Mouse (Mus musculus) induced T-regulatory cell, adult 2 months (primary cell): ENCODE measurements around the gene Pde8a.
"Not testable (repeated sequence)": the region's sequence is repeated elsewhere in the genome, so short reads cannot be mapped to it uniquely, and the experiment has no call there.

Experiments used
- DNase-seq: peaks from one replicate; pipeline ENCODE4 v3.0.0-alpha.2; 2012; ENCODE audit warnings: low read depth

The Pde8a gene

DNA sequence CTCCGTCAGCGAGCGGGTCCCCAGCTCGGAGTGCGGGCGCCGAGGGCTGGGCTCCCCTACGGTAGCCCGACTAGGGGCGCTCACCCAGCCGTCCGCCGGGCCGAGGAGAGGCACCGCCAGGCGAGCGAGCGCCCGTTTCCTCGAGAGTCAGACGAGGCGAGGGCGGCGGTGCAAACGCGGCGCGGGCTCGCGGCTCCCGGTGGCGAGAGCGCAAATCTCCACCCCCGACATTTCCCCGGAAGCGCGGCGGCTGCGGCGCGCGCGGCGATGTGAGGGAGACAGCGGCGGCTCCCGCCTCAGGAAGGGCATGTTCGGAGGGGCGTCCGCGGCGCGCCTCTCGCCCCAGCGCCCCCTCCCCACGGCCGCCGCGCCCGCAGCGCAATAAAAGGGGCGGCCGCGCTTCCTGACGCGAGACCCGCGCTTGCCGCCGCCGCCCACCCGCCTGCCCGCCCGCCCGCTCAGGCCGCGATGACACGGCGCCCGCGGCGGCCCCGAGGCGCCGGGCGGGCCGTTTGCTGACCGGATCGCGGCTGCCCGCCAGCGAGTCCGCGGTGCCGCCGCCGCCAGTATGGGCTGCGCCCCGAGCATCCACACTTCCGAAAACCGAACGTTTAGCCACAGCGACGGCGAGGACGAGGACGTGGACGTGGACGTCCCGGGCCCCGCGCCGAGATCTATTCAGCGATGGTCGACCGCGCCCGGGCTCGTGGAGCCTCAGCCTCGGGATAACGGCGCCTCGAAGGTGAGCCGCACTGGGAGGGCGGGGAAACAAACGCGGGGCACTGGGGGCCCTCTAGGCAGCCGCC, at the start of gene Pde8a:
Gene Pde8a (plus strand): TSS at position 250 of the 806 bp plus-strand sequence.
- DNase-seq, result peak; percentile 84

GRCm38 (mm10) chr7:81164411-81164810, 49.0 kb upstream of the Pde8a start:
- DNase-seq, result no peak

DNA sequence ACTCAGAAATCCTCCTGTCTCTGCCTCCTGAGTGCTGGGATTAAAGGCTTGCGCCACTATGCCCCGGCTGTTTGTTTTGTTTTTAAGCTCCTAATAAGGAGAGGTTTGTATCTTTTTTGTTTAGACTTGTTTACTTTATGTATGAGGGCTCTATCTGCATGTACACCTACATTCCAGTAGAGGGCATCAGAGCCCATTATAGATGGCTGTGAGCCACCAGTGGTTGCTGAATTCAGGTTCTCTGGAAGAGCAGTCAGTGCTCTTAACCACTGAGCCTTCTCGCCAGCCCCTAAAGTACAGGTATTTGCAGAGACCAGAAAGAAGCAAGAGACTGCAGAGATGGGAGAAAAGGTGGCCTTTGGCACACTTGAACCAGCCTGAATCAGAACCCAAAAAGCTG, 46.3 kb upstream of the Pde8a start:
- DNase-seq, result peak; percentile 73

GRCm38 (mm10) chr7:81169351-81169750, 44.0 kb upstream of the Pde8a start:
- no peak for DNase-seq

GRCm38 (mm10) chr7:81173931-81174330, 39.5 kb upstream of the Pde8a start:
- no peak for DNase-seq

DNA sequence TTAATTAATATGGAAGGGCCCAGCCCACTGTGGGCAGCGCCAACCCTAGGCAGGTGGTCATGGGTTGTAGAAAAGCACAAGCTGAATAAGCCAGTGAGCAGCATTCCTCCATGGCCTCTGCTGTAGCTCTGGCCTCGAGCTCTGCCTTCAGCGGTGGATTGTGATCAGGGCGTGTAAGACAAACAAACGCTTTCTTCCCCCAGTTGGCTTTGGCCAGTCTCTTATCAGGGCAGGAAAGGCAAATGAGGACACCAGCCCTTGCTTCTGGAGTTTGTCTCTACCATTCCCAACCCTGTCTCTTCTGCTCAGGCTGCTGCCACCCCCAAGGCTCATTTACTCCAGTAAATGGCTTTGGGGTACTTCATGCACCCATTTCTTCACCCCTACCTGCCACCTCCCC, 38.7 kb upstream of the Pde8a start:
- DNase-seq, result no peak

GRCm38 (mm10) chr7:81176187-81176769, 37.1 kb upstream of the Pde8a start:
- no peak for DNase-seq

DNA sequence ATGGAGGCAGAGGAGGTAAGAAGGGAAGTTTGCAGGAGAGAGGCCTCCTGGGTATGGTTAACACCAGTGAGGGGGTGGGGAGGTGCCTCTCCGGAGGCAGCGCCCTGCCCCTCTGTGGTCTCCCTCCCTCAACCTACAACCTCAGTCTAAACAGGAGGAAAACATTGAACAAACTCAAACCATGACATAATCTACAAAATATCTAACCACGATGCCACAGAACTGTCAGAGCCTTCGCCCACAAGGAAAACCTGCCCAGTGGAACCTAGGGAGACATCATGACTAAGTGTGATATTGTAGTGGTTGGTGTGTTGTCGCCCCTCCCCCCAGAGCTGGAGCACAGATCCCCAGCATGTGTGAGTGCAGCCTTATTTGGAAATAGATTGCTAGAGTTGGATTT, 33.9 kb upstream of the Pde8a start:
- DNase-seq, result peak; percentile 60

GRCm38 (mm10) chr7:81182492-81183175, 30.8 kb upstream of the Pde8a start:
- DNase-seq, result no peak

- DNase-seq, result no peak
These were observed 30.2 kb upstream of the Pde8a start for GRCm38 (mm10) chr7:81183181-81183580.

GRCm38 (mm10) chr7:81184136-81184535, 29.3 kb upstream of the Pde8a start:
- DNase-seq, result no peak

DNA sequence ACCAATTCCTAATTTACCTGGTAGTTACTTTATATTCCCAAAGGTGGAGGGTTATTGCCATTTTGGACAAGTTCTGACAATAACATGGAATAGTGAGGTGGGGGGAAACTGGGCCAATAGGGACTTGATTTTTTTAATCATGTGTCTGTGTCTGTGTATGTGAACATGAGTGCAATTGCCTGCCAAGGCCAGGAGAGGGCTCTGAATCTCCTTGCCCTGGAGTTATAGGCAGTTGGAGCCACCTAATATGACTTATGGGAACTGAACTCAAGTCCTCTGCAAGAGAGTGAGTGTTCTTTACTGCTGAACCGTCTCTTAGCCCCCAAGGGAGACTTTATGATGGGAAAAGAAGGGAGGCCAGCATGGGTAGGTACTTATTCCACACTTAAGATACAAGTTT, 28.7 kb upstream of the Pde8a start:
- no peak for DNase-seq

DNA sequence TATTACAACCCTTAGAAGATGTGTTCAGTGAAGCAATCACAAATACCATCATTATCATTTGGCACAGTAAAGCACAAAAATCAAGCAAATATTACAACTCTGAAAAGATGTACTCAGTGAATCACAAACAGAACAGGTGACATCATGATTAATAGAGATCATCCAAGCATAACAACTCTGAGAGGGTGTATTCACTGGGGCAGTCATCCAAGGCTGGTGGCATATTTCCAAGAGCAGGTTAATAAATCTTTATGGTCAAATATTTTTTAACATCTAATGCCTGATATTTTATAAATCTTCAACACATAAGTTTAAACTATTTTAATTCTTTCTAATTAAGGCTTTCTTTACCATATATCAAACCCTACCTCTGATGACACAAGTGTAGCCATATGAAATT, 27.4 kb upstream of the Pde8a start:
- not testable (repeated sequence) for DNase-seq

DNA sequence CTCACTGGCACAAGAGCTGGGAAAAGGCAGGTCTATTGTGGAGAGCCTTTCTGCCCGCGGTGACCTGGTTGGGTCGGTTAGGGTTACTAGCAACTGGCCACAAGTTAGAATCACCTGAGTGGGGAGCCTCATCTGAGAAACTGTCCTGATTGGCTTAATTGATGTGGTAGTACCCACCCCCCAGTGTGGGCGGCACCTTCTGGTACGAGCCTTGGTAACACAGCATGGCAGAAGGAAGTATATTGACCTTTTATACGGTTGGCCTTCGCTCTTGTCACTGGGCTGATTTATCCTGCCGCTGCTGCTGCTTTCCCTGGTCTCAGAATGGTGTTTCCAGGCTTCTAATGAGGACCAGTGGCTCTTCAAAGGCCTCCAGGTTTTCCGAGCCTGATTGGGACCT, 24.2 kb upstream of the Pde8a start:
- peak; percentile 35 for DNase-seq

DNA sequence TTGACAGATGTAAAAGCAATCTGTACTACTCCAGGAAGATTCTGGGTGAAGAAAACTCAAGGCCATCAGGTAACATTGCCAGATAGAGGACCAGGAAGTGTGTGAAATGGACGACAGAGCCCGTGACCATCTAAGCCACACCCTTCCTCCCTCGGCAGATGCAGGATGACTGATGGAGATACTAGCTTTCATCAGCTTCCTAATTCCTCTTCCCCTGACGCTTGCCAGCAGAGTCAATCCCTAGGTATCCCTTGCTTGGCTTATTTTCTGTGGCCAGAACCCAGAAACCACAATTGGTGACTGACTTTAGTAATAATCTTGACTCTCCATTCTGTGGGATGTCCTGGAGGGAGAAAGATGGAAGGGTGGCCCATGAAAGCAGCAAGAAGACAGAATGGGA, 17.9 kb upstream of the Pde8a start:
- no peak for DNase-seq

DNA sequence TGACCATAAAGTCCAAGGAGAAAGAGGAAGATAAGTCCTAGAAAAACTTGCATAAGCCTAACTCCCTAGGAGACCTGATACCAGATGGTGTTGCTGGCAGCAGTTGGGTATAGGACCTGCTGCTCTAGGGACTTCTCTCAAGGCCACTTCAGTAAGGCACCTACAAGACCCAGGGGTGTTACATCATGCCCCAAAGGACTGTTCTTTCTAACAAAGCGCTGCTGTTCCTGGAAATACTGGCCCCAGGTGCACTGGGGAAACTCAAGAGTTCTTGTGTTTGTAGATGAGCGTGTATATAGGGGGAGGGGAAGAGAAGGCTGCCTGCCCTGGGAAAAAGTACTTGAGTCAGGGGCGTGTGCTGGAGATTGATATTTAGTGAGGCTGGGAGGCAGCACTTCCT, 16.6 kb upstream of the Pde8a start:
- DNase-seq, result no peak

- DNase-seq, result no peak
These were observed 14.9 kb upstream of the Pde8a start for GRCm38 (mm10) chr7:81198538-81198937.

DNA sequence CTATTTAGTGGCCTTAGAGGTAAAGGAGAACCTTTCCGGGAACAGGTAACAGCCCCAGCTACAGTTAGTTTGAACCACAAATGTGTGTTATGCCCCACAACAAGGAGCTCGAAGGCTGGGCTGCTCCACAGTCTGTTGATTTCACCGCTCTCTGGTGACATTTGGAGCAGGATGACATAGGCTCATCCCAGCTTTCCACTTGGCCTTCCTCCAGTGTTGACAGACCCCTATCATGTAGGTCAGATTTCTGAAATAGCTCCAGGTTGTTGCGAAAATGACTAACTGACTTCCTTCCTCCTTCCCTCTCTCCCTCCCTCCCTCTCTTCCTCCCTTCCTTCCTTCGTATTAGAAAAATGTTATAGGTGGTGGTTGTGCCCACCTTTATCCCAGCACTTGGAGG, 14.3 kb upstream of the Pde8a start:
- DNase-seq, result no peak

GRCm38 (mm10) chr7:81199757-81200156, 13.6 kb upstream of the Pde8a start:
- DNase-seq, result no peak

- no peak for DNase-seq
These were observed 11.0 kb upstream of the Pde8a start for GRCm38 (mm10) chr7:81202389-81202788.

DNA sequence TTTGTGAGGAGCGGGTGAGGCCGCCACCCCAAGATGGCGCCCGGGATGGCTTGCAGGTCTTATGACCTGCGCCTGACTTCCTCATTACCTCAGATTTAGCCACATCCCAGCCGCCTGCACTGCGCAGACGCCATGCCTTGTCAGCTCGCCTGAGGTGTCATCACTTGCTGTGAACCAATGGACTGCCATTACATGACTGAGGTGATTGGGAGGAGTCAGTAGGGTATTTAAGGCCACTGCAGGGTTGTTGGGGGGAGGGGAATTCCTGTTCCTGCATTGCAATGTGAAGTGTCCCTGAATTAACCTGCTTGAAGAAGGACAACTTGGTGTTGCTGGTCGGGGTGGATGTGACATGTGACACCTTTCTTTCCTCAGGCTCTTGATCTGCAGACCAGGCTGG, 9.8 kb upstream of the Pde8a start:
- not testable (repeated sequence) for DNase-seq

- peak; percentile 72 for DNase-seq
These were observed 4.5 kb upstream of the Pde8a start for GRCm38 (mm10) chr7:81208944-81209343.

GRCm38 (mm10) chr7:81209979-81210685, 3.3 kb upstream of the Pde8a start:
- DNase-seq, result no peak
